ENCODE assay signal across 8 mouse cellular contexts in genomic region chr13:28552974-28553750, GRCm38 (mm10).
DNase-seq lines count a peak whose midpoint lies in the region; ATAC-seq and TF ChIP-seq lines count a peak whose summit lies in the region.

No protein-coding gene starts in this region.

- peak; percentile 21 to 34 for DNase-seq in cerebellum, postnatal 10 days
- no peak for DNase-seq in cerebellum, adult 9-11 months
- peak; percentile 63 for DNase-seq in lung, embryonic 14.5 days
- no peak for DNase-seq in lung, postnatal 10 days
- peak; percentile 21 for DNase-seq in layer of hippocampus, adult 9-11 months
- peak; percentile 55 for DNase-seq in retina, postnatal 1 day
- DNase-seq in adrenal gland, adult 2 months: no peak

- peak overlapping the region; percentile 72 for H3K27ac ChIP-seq in lung, embryonic 14.5 days (ENCODE audit: low read depth)

- no peak overlapping the region for H3K9ac ChIP-seq in lung, embryonic 14.5 days

- no peaks in the 10 kb centered on the region for H3K27me3 ChIP-seq in lung, embryonic 14.5 days (ENCODE audit: insufficient read depth, low read length)

- no peak overlapping the region for H3K4me2 ChIP-seq in lung, embryonic 14.5 days

- 36% methylated on average over 10 of the region's 10 CpGs for WGBS in lung, embryonic 14.5 days

- no peak overlapping the region for H3K4me3 ChIP-seq in lung, embryonic 14.5 days (ENCODE audit: low read depth, low read length)

- H3K9me3 ChIP-seq in lung, embryonic 14.5 days (ENCODE audit: low read depth, low read length): no peaks in the 10 kb centered on the region

- H3K36me3 ChIP-seq in lung, embryonic 14.5 days (ENCODE audit: insufficient read depth): 0 out of 2 replicates have a peak, but pooled peaks cover 3% of the 10 kb centered on the region

- H3K4me1 ChIP-seq in lung, embryonic 14.5 days (ENCODE audit: insufficient read depth): peaks cover 12% of the 10 kb centered on the region

- no peak for TF ChIP-seq CTCF in lung, embryonic 14.5 days (IDR thresholded peaks at IDR 0.05; ENCODE audit: low read depth)

- 0 out of 2 replicates have a peak, but pooled peaks have one; percentile 9 for ATAC-seq in lung, embryonic 14.5 days (ENCODE audit: insufficient read depth)
- no peak for ATAC-seq in granulocyte monocyte progenitor cell, adult 5-6 weeks (replicated peaks; ENCODE audit: poor library complexity, severe bottlenecking)

Comparison
In these comparisons a context has a peak if more than half of its experiments do, and no peak if none do; other contexts are left out.
1. DNase-seq: peak in cerebellum, postnatal 10 days (2 of 2), lung, embryonic 14.5 days (single experiment), layer of hippocampus, adult 9-11 months (single experiment) and retina, postnatal 1 day (single experiment); none in cerebellum, adult 9-11 months (single experiment), lung, postnatal 10 days (single experiment) and adrenal gland, adult 2 months (single experiment).